Mouse (Mus musculus): Measurements from ENCODE around the gene Diaph3. TPM values are rescaled to one million over a fixed set of nuclear protein-coding genes. Genes with fewer than 3 reads are reported as not detected.

Gene Diaph3
- polyA plus RNA-seq (2015; fragmentation: Nextera tagmentation; extraction: Ambion mirVana), result 3.2 and 3.6 TPM in 2 replicates

DNA sequence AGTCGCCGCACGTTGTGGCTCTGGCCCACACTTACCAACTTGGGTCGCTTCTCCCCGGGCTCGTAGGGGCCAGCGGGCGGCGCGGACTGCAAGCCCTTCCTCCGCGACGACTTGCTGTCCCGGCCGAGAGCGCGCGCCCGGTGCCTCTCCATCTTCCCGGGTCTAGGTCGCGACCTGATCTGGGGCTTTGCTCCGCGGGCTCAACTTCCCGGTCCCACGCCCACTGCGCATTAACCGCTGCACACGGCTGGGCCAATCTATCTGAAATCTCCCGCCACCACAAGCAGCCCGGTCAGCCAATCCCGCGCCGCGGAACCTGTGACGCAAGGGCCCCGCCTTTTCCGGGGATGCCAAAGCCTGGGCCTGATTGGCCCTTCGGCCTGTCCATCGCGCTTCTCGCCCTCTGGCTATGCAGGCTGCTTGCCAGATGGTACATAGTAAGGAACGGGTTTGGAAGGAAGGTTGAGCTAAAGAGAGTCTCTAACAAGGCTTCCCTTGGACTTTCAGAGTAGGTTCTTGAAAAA is at the start of gene Diaph3:
Gene Diaph3, minus strand, starts transcription at position 273 of the 524 bp plus-strand sequence.
- peak within 1 kb of the TSS; percentile 68 for H3K4me3 ChIP-seq (ENCODE audit: low read depth, low read length)
- peak; percentile 100 for ATAC-seq
- WGBS, result 0% methylated on average over 42 of the region's 43 CpGs
- H3K9ac ChIP-seq (ENCODE audit: low read depth, low read length), result peak within 1 kb of the TSS; percentile 54
- H3K4me2 ChIP-seq (ENCODE audit: low read length), result peak within 1 kb of the TSS; percentile 99
- H3K27me3 ChIP-seq (ENCODE audit: control insufficient read depth, insufficient read depth, low read depth, low read length), result no peaks in the 10 kb centered on the region
- H3K36me3 ChIP-seq (ENCODE audit: control insufficient read depth, insufficient read depth, low read length), result no peaks in the 10 kb centered on the region
- H3K9me3 ChIP-seq (replicated peaks; ENCODE audit: control insufficient read depth, low read length, poor library complexity, severe bottlenecking), result no peaks in the 10 kb centered on the region
- peaks cover 9% of the 10 kb centered on the region for H3K4me1 ChIP-seq (ENCODE audit: control insufficient read depth, insufficient read depth, low read length)
- no peak within 1 kb of the TSS for H3K27ac ChIP-seq (ENCODE audit: low read length)

DNA sequence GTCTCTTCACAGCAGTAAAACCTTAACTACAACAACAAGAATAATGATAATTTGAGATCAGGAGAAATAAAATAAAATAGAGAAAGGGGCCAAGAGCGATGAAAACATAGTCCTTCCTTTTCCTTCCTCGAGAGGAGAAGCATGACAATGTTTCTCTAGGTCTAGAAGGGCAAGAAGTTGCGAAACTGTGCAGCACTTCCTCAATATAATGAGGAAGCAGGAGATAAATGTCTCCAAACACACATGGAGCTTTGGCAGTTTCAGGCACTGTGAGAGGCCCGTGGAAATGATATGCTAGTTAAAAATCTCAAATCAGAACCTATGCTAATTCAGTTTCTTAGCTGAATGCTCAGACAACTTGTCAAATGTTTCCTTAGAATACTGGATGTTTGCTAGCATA is 49.6 kb upstream of the Diaph3 start:
- H3K9ac ChIP-seq (ENCODE audit: low read depth, low read length), result no peak overlapping the region
- 0 out of 2 replicates have a peak, but pooled peaks cover 2% of the 10 kb centered on the region for H3K9me3 ChIP-seq (replicated peaks; ENCODE audit: control insufficient read depth, low read length, poor library complexity, severe bottlenecking)
- no peaks in the 10 kb centered on the region for H3K4me1 ChIP-seq (ENCODE audit: control insufficient read depth, insufficient read depth, low read length)
- no peaks in the 10 kb centered on the region for H3K27me3 ChIP-seq (ENCODE audit: control insufficient read depth, insufficient read depth, low read depth, low read length)
- H3K27ac ChIP-seq (ENCODE audit: low read length), result no peak overlapping the region
- WGBS, result 84% methylated on average over 4 of the region's 4 CpGs
- H3K4me2 ChIP-seq (ENCODE audit: low read length), result no peak overlapping the region
- no peak for ATAC-seq
- no peaks in the 10 kb centered on the region for H3K36me3 ChIP-seq (ENCODE audit: control insufficient read depth, insufficient read depth, low read length)
- no peak overlapping the region for H3K4me3 ChIP-seq (ENCODE audit: low read depth, low read length)

DNA sequence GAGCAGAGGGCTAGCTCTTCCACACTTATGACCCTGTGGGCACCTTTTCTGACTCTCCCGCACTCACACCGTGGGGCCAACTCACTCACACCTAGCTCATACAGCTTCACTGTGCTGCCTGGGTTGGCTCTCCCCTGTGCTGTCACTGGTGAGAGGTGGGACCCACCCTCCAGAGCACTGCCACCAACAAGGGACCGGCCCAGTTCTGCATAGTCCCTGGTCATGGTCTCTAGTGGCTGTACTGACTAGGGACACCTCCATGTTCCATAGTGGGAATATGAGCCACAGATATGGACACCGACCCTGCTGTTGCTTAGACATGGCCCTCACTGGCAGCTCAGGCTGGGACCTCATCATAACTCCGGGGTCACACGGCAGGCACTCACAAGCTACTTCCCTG is 30.5 kb upstream of the Diaph3 start:
- no peaks in the 10 kb centered on the region for H3K4me1 ChIP-seq (ENCODE audit: control insufficient read depth, insufficient read depth, low read length)
- no peak overlapping the region for H3K4me2 ChIP-seq (ENCODE audit: low read length)
- 98% methylated on average over 6 of the region's 6 CpGs for WGBS
- no peak overlapping the region for H3K4me3 ChIP-seq (ENCODE audit: low read depth, low read length)
- no peaks in the 10 kb centered on the region for H3K36me3 ChIP-seq (ENCODE audit: control insufficient read depth, insufficient read depth, low read length)
- H3K9ac ChIP-seq (ENCODE audit: low read depth, low read length), result no peak overlapping the region
- no peak overlapping the region for H3K27ac ChIP-seq (ENCODE audit: low read length)
- ATAC-seq, result no peak
- no peaks in the 10 kb centered on the region for H3K27me3 ChIP-seq (ENCODE audit: control insufficient read depth, insufficient read depth, low read depth, low read length)
- no peaks in the 10 kb centered on the region for H3K9me3 ChIP-seq (replicated peaks; ENCODE audit: control insufficient read depth, low read length, poor library complexity, severe bottlenecking)

DNA sequence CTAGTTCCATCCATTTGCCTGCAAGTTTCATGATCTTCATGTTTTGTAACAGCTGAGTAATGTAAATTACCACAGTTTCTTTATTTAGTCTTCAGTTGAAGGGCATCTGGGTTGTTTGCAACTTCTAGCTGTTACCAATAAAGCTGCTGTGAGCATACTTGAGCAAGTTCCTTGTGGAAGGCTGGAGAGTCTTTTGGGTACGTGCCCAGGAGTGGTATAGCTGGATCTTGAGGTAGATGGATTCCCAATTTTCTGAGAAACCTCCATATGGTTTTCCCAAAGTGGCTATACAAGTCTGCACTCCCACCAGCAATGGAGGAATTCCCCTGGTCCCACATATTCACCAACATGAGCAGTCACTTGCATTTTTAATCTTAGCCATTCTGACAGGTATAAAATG is 28.1 kb upstream of the Diaph3 start:
- Histone ChIP-seq H3K36me3 (ENCODE audit: control insufficient read depth, insufficient read depth, low read length) (no peaks in the 10 kb centered on the region), H3K9ac (ENCODE audit: low read depth, low read length) (no peak overlapping the region), H3K27ac (ENCODE audit: low read length) (no peak overlapping the region), H3K27me3 (ENCODE audit: control insufficient read depth, insufficient read depth, low read depth, low read length) (no peaks in the 10 kb centered on the region), H3K4me2 (ENCODE audit: low read length) (no peak overlapping the region), H3K4me1 (ENCODE audit: control insufficient read depth, insufficient read depth, low read length) (no peaks in the 10 kb centered on the region), H3K4me3 (ENCODE audit: low read depth, low read length) (no peak overlapping the region), H3K9me3 (replicated peaks; ENCODE audit: control insufficient read depth, low read length, poor library complexity, severe bottlenecking) (no peaks in the 10 kb centered on the region)
- 75% methylated on average over 1 of the region's 1 CpGs for WGBS
- ATAC-seq, result no peak

DNA sequence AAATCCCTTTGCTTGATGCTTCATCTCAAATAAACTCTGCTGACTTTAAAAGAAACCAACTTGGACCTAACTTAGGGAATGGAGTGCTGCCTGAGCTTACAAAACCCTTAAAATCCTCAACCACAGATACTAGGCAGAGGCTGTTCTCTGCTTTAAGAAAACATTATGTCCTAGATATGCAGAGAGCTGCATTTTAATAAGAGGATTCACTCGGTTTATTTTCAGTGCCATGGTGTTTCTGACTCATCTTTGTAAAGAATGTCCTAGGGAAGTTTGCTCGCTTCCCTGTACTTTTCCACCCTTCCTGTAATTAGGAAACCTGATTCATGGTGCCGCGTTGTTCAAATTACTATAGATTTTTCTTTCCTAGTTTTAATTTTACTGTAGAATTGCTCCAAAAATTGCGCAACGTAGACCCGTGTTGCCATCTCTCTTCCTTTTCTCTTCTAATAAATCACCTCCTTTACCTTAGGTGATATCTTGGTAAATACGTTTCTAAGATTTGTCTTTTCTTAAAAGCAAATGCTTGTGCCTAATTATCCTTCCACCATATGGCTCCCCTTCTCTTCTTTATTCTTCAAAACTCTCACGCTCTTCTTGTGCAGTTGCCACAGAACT is 14.7 kb upstream of the Diaph3 start:
- WGBS, result 86% methylated on average over 9 of the region's 9 CpGs
- no peaks in the 10 kb centered on the region for H3K36me3 ChIP-seq (ENCODE audit: control insufficient read depth, insufficient read depth, low read length)
- no peaks in the 10 kb centered on the region for H3K27me3 ChIP-seq (ENCODE audit: control insufficient read depth, insufficient read depth, low read depth, low read length)
- no peak overlapping the region for H3K4me2 ChIP-seq (ENCODE audit: low read length)
- H3K4me3 ChIP-seq (ENCODE audit: low read depth, low read length), result no peak overlapping the region
- ATAC-seq, result no peak
- no peaks in the 10 kb centered on the region for H3K4me1 ChIP-seq (ENCODE audit: control insufficient read depth, insufficient read depth, low read length)
- no peaks in the 10 kb centered on the region for H3K9me3 ChIP-seq (replicated peaks; ENCODE audit: control insufficient read depth, low read length, poor library complexity, severe bottlenecking)
- H3K9ac ChIP-seq (ENCODE audit: low read depth, low read length), result no peak overlapping the region
- no peak overlapping the region for H3K27ac ChIP-seq (ENCODE audit: low read length)

DNA sequence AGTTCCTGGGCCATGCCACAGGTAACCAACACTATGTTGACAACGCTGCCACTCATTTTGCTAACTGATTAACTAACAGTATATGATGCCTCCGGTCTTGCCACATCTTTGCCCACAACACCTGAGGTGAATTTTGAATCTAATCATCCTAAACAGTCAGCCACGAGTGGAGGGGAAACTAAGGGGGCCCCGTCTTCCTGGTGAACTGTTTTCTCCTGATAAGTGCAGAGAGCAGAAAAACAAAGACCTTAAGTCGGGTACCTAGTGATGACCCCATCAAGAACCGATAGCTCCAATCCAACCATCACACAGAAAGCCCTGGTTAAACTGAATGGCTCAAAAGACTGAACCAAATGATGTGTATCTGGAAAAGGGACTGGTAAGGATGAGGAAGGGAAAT is 8.6 kb upstream of the Diaph3 start:
- Histone ChIP-seq H3K9ac (ENCODE audit: low read depth, low read length) (no peak overlapping the region), H3K36me3 (ENCODE audit: control insufficient read depth, insufficient read depth, low read length) (no peaks in the 10 kb centered on the region), H3K4me1 (ENCODE audit: control insufficient read depth, insufficient read depth, low read length) (no peaks in the 10 kb centered on the region), H3K4me2 (ENCODE audit: low read length) (no peak overlapping the region), H3K4me3 (ENCODE audit: low read depth, low read length) (no peak overlapping the region), H3K27me3 (ENCODE audit: control insufficient read depth, insufficient read depth, low read depth, low read length) (no peaks in the 10 kb centered on the region), H3K9me3 (replicated peaks; ENCODE audit: control insufficient read depth, low read length, poor library complexity, severe bottlenecking) (no peaks in the 10 kb centered on the region), H3K27ac (ENCODE audit: low read length) (no peak overlapping the region)
- no peak for ATAC-seq
- 86% methylated on average over 6 of the region's 6 CpGs for WGBS

DNA sequence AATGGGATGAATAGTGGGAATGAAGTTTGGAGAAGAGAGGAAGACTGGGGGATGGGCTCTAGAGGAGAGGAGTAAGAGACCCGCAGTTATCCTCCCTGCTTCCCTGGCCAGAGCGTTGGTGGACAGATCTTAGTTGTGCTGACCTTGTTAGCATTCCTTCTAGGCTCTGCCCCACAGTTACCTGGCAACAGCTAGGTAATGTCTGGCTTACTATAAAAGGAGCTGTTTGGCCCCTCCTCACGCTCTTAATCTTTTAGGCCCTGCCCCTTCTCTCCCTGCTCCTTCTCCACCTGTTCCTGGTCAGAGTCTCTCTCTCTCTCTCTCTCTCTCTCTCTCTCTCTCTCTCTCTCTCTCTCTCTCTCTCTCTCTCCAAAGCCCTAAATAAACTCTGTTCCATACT is 5.7 kb upstream of the Diaph3 start:
- Histone ChIP-seq H3K4me2 (ENCODE audit: low read length) (no peak overlapping the region), H3K4me1 (ENCODE audit: control insufficient read depth, insufficient read depth, low read length) (no peaks in the 10 kb centered on the region), H3K27ac (ENCODE audit: low read length) (no peak overlapping the region), H3K9me3 (replicated peaks; ENCODE audit: control insufficient read depth, low read length, poor library complexity, severe bottlenecking) (no peaks in the 10 kb centered on the region), H3K36me3 (ENCODE audit: control insufficient read depth, insufficient read depth, low read length) (no peaks in the 10 kb centered on the region), H3K27me3 (ENCODE audit: control insufficient read depth, insufficient read depth, low read depth, low read length) (no peaks in the 10 kb centered on the region), H3K4me3 (ENCODE audit: low read depth, low read length) (no peak overlapping the region), H3K9ac (ENCODE audit: low read depth, low read length) (no peak overlapping the region)
- 0 out of 2 replicates have a peak, but pooled peaks have one; percentile 36 for ATAC-seq
- 27% methylated on average over 3 of the region's 3 CpGs for WGBS

DNA sequence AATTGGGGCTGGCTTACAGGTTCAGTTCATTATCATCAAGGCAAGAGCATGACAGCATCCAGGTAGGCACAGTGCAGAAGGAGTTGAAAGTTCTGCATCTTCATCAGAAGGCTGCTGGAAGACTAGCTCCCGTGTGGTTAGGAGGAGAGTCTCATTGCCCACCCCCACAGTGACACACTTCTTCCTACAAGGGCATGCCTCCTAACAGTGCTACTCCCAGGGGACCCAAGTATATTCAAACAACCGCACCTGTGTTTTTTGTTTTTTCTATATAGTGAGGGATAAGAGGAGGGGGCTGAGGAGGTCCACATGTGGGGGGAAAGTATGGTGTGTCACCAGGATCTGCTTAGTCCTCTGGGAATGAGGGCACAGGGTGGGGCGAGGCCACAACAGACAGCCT is 4.3 kb upstream of the Diaph3 start:
- 84% methylated on average over 3 of the region's 3 CpGs for WGBS
- Histone ChIP-seq H3K9me3 (replicated peaks; ENCODE audit: control insufficient read depth, low read length, poor library complexity, severe bottlenecking) (no peaks in the 10 kb centered on the region), H3K9ac (ENCODE audit: low read depth, low read length) (no peak overlapping the region), H3K4me3 (ENCODE audit: low read depth, low read length) (no peak overlapping the region), H3K27me3 (ENCODE audit: control insufficient read depth, insufficient read depth, low read depth, low read length) (no peaks in the 10 kb centered on the region), H3K4me1 (ENCODE audit: control insufficient read depth, insufficient read depth, low read length) (peaks cover 7% of the 10 kb centered on the region), H3K4me2 (ENCODE audit: low read length) (no peak overlapping the region), H3K36me3 (ENCODE audit: control insufficient read depth, insufficient read depth, low read length) (no peaks in the 10 kb centered on the region), H3K27ac (ENCODE audit: low read length) (no peak overlapping the region)
- ATAC-seq, result no peak

DNA sequence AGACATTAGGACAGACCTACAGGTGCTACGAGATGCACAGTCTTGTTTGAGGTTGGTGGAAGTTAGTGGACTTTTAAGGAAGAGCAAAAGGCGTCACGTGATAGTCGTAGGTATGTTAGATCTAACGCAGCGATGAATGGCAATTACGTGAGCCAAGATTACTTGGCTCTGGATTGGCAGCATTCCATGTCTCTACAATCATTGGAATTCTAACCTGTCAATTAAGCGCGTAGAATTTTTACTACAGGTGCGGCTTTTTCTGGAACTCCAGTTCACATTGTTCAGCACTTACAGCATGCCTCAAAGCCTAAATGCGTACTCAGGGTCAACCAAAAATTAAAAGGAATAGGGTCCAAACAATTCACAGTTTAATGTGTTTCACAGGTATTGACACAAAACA is 742 bp upstream of the Diaph3 start:
- Histone ChIP-seq H3K27ac (ENCODE audit: low read length) (no peak overlapping the region), H3K4me2 (ENCODE audit: low read length) (peak overlapping the region; percentile 99), H3K9ac (ENCODE audit: low read depth, low read length) (no peak overlapping the region), H3K4me3 (ENCODE audit: low read depth, low read length) (no peak overlapping the region; the same call in 1 of the 2 replicates), H3K27me3 (ENCODE audit: control insufficient read depth, insufficient read depth, low read depth, low read length) (no peaks in the 10 kb centered on the region), H3K36me3 (ENCODE audit: control insufficient read depth, insufficient read depth, low read length) (no peaks in the 10 kb centered on the region), H3K9me3 (replicated peaks; ENCODE audit: control insufficient read depth, low read length, poor library complexity, severe bottlenecking) (no peaks in the 10 kb centered on the region), H3K4me1 (ENCODE audit: control insufficient read depth, insufficient read depth, low read length) (peaks cover 9% of the 10 kb centered on the region)
- no peak for ATAC-seq
- WGBS, result 84% methylated on average over 11 of the region's 11 CpGs

Data from midbrain, embryonic 16.5 days (tissue).